Mouse (Mus musculus): ENCODE data around the gene Slc30a9. TPM values are rescaled to one million over a fixed set of nuclear protein-coding genes. Genes with fewer than 3 reads are reported as not detected.
A peak's percentile ranks its signal among the peaks of the same experiment; 100 is the strongest.

The Slc30a9 gene
- polyA plus RNA-seq, 1 experiment from 2014 or later, result 93.2 TPM

GRCm38 (mm10) chr5:67296171-67296570 lies 10.6 kb upstream of the Slc30a9 start:
- Histone ChIP-seq H3K4me2 (no peak overlapping the region), H3K9ac (no peak overlapping the region), H3K27ac (no peak overlapping the region), H3K9me3 (no peaks in the 10 kb centered on the region), H3K27me3 (no peaks in the 10 kb centered on the region), H3K4me1 (no peaks in the 10 kb centered on the region), H3K36me3 (no peaks in the 10 kb centered on the region; the same call in 1 of the 2 replicates), H3K4me3 (no peak overlapping the region)
- no peak for ATAC-seq (ENCODE audit: insufficient number of reproducible peaks, low FRiP score, low TSS enrichment, low read depth)
- 83% methylated on average over 1 of the region's 1 CpGs for WGBS

- WGBS, result 84% methylated on average over 5 of the region's 5 CpGs
- no peak overlapping the region for H3K27ac ChIP-seq
- no peak overlapping the region for H3K4me2 ChIP-seq
- H3K9me3 ChIP-seq, result no peaks in the 10 kb centered on the region
- no peaks in the 10 kb centered on the region for H3K27me3 ChIP-seq
- no peaks in the 10 kb centered on the region for H3K4me1 ChIP-seq
- no peak overlapping the region for H3K4me3 ChIP-seq
- no peaks in the 10 kb centered on the region; the same call in 1 of the 2 replicates for H3K36me3 ChIP-seq
- no peak overlapping the region for H3K9ac ChIP-seq
- ATAC-seq (ENCODE audit: insufficient number of reproducible peaks, low FRiP score, low TSS enrichment, low read depth), result no peak
These were observed 9.5 kb upstream of the Slc30a9 start for GRCm38 (mm10) chr5:67297026-67297813.

- Histone ChIP-seq H3K9me3 (no peaks in the 10 kb centered on the region), H3K9ac (no peak overlapping the region), H3K27ac (no peak overlapping the region), H3K4me2 (no peak overlapping the region), H3K27me3 (no peaks in the 10 kb centered on the region), H3K36me3 (no peaks in the 10 kb centered on the region), H3K4me1 (no peaks in the 10 kb centered on the region), H3K4me3 (no peak overlapping the region)
- WGBS, result 81% methylated on average over 6 of the region's 6 CpGs
- ATAC-seq (ENCODE audit: insufficient number of reproducible peaks, low FRiP score, low TSS enrichment, low read depth), result no peak
These were observed 6.8 kb upstream of the Slc30a9 start for GRCm38 (mm10) chr5:67299847-67300412.

GRCm38 (mm10) chr5:67300926-67301597 lies 5.7 kb upstream of the Slc30a9 start:
- Histone ChIP-seq H3K27me3 (no peaks in the 10 kb centered on the region), H3K27ac (no peak overlapping the region), H3K9me3 (no peaks in the 10 kb centered on the region), H3K4me2 (no peak overlapping the region), H3K9ac (no peak overlapping the region), H3K36me3 (no peaks in the 10 kb centered on the region), H3K4me3 (no peak overlapping the region), H3K4me1 (no peaks in the 10 kb centered on the region)
- 93% methylated on average over 8 of the region's 8 CpGs for WGBS
- no peak for ATAC-seq (ENCODE audit: insufficient number of reproducible peaks, low FRiP score, low TSS enrichment, low read depth)

- no peaks in the 10 kb centered on the region for H3K4me1 ChIP-seq
- no peaks in the 10 kb centered on the region for H3K9me3 ChIP-seq
- no peak overlapping the region for H3K4me2 ChIP-seq
- H3K36me3 ChIP-seq, result no peaks in the 10 kb centered on the region
- H3K9ac ChIP-seq, result no peak overlapping the region
- no peak overlapping the region for H3K4me3 ChIP-seq
- no peak overlapping the region for H3K27ac ChIP-seq
- ATAC-seq (ENCODE audit: insufficient number of reproducible peaks, low FRiP score, low TSS enrichment, low read depth), result no peak
- H3K27me3 ChIP-seq, result no peaks in the 10 kb centered on the region
- WGBS, result 88% methylated on average over 6 of the region's 8 CpGs
These were observed 4.9 kb upstream of the Slc30a9 start for GRCm38 (mm10) chr5:67301722-67302331.

GRCm38 (mm10) chr5:67303816-67304215 lies 2.9 kb upstream of the Slc30a9 start:
- Histone ChIP-seq H3K9me3 (no peaks in the 10 kb centered on the region), H3K36me3 (no peaks in the 10 kb centered on the region), H3K27me3 (no peaks in the 10 kb centered on the region), H3K27ac (no peak overlapping the region), H3K4me3 (no peak overlapping the region), H3K4me1 (peaks cover 6% of the 10 kb centered on the region), H3K9ac (no peak overlapping the region), H3K4me2 (no peak overlapping the region)
- no peak for ATAC-seq (ENCODE audit: insufficient number of reproducible peaks, low FRiP score, low TSS enrichment, low read depth)
- WGBS, result 81% methylated on average over 1 of the region's 1 CpGs

- Histone ChIP-seq H3K4me1 (peaks cover 6% of the 10 kb centered on the region), H3K4me2 (peak overlapping the region; percentile 53), H3K9me3 (no peaks in the 10 kb centered on the region), H3K4me3 (peak overlapping the region; percentile 100), H3K36me3 (peaks cover 8% of the 10 kb centered on the region; the same call in 1 of the 2 replicates), H3K9ac (peak overlapping the region; percentile 89), H3K27ac (no peak overlapping the region), H3K27me3 (no peaks in the 10 kb centered on the region)
- 27% methylated on average over 13 of the region's 13 CpGs for WGBS
- ATAC-seq (ENCODE audit: insufficient number of reproducible peaks, low FRiP score, low TSS enrichment, low read depth), result no peak
These were observed 986 bp downstream of the Slc30a9 start for GRCm38 (mm10) chr5:67307659-67308222.

- H3K27me3 ChIP-seq, result no peaks in the 10 kb centered on the region
- 64% methylated on average over 3 of the region's 3 CpGs for WGBS
- no peaks in the 10 kb centered on the region for H3K9me3 ChIP-seq
- no peak overlapping the region for H3K4me2 ChIP-seq
- peaks cover 6% of the 10 kb centered on the region for H3K4me1 ChIP-seq
- no peak overlapping the region for H3K9ac ChIP-seq
- H3K27ac ChIP-seq, result no peak overlapping the region
- no peak for ATAC-seq (ENCODE audit: insufficient number of reproducible peaks, low FRiP score, low TSS enrichment, low read depth)
- no peak overlapping the region for H3K4me3 ChIP-seq
- H3K36me3 ChIP-seq, result peaks cover 8% of the 10 kb centered on the region; the same call in 1 of the 2 replicates
These were observed 5.2 kb downstream of the Slc30a9 start for GRCm38 (mm10) chr5:67311811-67312521.

- H3K36me3 ChIP-seq, result peaks cover 8% of the 10 kb centered on the region; the same call in 1 of the 2 replicates
- 81% methylated on average over 3 of the region's 3 CpGs for WGBS
- peaks cover 6% of the 10 kb centered on the region for H3K4me1 ChIP-seq
- H3K27ac ChIP-seq, result no peak overlapping the region
- ATAC-seq (ENCODE audit: insufficient number of reproducible peaks, low FRiP score, low TSS enrichment, low read depth), result no peak
- no peaks in the 10 kb centered on the region for H3K27me3 ChIP-seq
- no peaks in the 10 kb centered on the region for H3K9me3 ChIP-seq
- no peak overlapping the region for H3K4me2 ChIP-seq
- no peak overlapping the region for H3K9ac ChIP-seq
- H3K4me3 ChIP-seq, result no peak overlapping the region
These were observed 5.7 kb downstream of the Slc30a9 start for GRCm38 (mm10) chr5:67312522-67312851.

- H3K9ac ChIP-seq, result no peak overlapping the region
- H3K27ac ChIP-seq, result no peak overlapping the region
- 83% methylated on average over 17 of the region's 17 CpGs for WGBS
- H3K36me3 ChIP-seq, result peaks cover 15% of the 10 kb centered on the region
- H3K9me3 ChIP-seq, result no peaks in the 10 kb centered on the region
- H3K27me3 ChIP-seq, result no peaks in the 10 kb centered on the region
- H3K4me3 ChIP-seq, result no peak overlapping the region
- no peaks in the 10 kb centered on the region for H3K4me1 ChIP-seq
- H3K4me2 ChIP-seq, result no peak overlapping the region
- ATAC-seq (ENCODE audit: insufficient number of reproducible peaks, low FRiP score, low TSS enrichment, low read depth), result no peak
These were observed 15.0 kb downstream of the Slc30a9 start for GRCm38 (mm10) chr5:67321656-67322268.

GRCm38 (mm10) chr5:67324032-67324431 lies 17.3 kb downstream of the Slc30a9 start:
- 0 out of 2 replicates have a peak, but pooled peaks cover 3% of the 10 kb centered on the region for H3K36me3 ChIP-seq
- H3K4me1 ChIP-seq, result no peaks in the 10 kb centered on the region
- H3K9me3 ChIP-seq, result no peaks in the 10 kb centered on the region
- WGBS, result 56% methylated on average over 1 of the region's 1 CpGs
- no peak for ATAC-seq (ENCODE audit: insufficient number of reproducible peaks, low FRiP score, low TSS enrichment, low read depth)
- no peak overlapping the region for H3K4me3 ChIP-seq
- no peak overlapping the region for H3K27ac ChIP-seq
- no peak overlapping the region for H3K4me2 ChIP-seq
- H3K27me3 ChIP-seq, result no peaks in the 10 kb centered on the region
- no peak overlapping the region for H3K9ac ChIP-seq

Data from limb, embryonic 15.5 days (tissue).